Mouse (Mus musculus) ES-Bruce4 (cell line): ENCODE results near the gene Rasgef1b.

Experiments used
- CTCF ChIP-seq: IDR thresholded peaks from one replicate; pipeline ENCODE4 v1.8.1; 2011; ENCODE audit warnings: low read depth, low read length
- EP300 ChIP-seq: IDR thresholded peaks from 2 replicates; pipeline ENCODE4 v1.6.1; 2011; ENCODE audit warnings: low read depth, low read length; ENCODE audit not compliant: insufficient read depth
- POLR2A ChIP-seq: IDR thresholded peaks from one replicate; pipeline ENCODE4 v1.8.1; 2011; ENCODE audit warnings: low read length; ENCODE audit not compliant: insufficient read depth

- TF ChIP-seq POLR2A (no peak), CTCF (no peak), EP300 (no peak)
Observed at GRCm38 (mm10) chr5:99493861-99494260, 235.0 kb downstream of the Rasgef1b start.
